Mouse (Mus musculus) 3134 (cell line): ENCODE data around the gene Gnao1.

ENCODE experiments used
- DNase-seq: peaks from one replicate; pipeline ENCODE4 v3.0.0-alpha.2; 2011; ENCODE audit warnings: low spot score; ENCODE audit not compliant: insufficient read length; ENCODE audit errors: extremely low read depth

Gnao1 gene

DNA sequence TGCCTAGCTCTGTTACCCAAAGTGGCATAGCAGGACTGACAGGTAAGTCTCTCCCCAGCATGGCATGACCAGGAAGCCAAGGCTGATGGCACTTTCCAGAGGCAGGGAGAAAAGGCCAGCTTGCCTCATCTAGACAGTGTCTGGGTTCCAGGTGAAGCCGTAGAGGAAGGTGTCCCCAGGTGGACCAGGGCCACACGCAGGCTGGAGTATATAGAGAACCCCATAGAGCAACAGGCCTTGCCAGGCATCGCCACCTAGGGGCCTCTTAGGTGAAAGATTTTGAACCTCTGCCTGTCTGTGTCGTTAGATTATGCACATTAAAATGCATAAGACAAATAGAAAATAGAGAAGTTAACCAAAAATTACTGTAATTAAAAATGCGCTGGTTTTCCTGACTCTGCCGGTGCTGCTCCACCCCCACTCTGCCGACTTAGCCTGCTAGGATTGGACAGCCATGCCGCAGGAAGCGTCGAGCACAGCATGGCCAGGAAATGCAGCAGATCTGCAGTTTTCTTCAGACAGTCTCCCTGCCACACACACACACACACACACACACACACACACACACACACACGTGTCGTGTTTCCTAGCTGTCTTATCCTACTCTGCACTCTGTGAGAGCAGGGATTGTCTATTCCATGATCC, 34.2 kb downstream of the Gnao1 start:
- DNase-seq = no peak

DNA sequence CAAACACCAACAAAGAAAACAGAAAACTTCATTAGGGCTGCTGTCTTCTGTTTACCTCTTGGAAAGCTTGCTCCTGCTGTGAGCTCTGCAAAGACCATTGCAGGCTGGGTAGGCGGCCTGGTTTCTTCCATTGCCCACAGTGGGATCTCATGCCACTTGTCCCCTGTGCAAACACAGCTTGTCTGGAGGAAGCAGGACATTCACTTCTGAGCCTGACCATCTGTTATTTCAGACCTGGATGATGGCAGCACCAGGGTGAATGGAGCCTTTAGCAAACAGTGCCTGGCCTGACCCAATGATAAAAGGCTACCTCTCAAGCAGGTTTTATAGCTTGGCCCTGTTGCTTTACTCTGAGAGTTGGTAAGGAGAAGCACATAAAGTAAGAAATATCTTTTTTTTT, 35.4 kb downstream of the Gnao1 start:
- DNase-seq = no peak

GRCm38 (mm10) chr8:93852087-93852645, 42.4 kb downstream of the Gnao1 start:
- peak; percentile 65 for DNase-seq

DNA sequence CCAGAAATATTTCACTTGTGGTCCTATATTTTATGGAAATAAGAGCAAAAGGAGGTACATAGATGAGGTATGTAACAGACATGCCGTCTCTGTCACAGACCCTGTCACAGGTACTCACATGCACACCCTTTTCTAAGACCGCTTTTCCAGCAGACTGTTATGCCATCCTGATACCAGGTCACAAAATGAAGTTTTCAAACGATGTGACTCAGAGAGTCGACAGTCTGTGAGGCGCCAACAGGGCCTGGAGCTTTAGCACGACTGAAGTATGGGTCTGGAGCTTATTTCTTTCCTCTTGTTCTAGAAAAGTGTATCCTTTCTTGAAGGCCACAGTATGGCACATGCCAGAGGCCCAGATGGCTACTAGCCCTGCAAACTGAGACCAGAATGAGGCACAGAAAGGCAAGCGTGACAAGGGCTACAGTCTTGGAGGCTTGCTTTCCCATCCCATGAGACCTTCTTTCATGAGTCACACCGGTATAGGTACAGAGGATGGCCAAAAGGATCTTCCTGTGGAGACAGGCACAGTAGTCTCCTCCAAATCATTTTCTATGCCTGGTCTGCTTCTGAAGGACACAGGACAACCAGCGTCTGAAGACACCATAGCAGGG, 43.2 kb downstream of the Gnao1 start:
- peak; percentile 44 for DNase-seq

- DNase-seq = peak; percentile 49
These were observed 44.9 kb downstream of the Gnao1 start for GRCm38 (mm10) chr8:93854676-93855075.

DNA sequence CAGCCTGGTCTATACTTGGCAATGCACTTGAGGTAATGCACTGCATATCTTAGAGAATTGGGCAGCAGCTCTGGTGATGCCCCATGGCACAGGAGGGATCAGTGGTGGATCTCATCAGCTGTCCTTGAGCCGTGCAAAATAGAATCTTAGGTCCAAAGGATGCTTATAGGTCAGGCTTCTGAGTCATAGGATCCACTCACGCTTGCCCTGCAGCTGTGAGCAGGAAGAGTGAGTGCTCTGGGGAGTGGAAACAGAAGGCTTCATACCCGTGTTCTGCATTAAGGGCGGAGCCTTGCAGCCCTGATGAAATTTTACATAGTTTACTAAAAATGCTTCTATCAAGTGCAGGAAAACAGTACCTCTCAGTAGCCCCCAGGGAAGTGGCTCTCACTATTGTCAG, 45.5 kb downstream of the Gnao1 start:
- peak; percentile 49 for DNase-seq

GRCm38 (mm10) chr8:93857144-93857543, 47.4 kb downstream of the Gnao1 start:
- DNase-seq = no peak

DNA sequence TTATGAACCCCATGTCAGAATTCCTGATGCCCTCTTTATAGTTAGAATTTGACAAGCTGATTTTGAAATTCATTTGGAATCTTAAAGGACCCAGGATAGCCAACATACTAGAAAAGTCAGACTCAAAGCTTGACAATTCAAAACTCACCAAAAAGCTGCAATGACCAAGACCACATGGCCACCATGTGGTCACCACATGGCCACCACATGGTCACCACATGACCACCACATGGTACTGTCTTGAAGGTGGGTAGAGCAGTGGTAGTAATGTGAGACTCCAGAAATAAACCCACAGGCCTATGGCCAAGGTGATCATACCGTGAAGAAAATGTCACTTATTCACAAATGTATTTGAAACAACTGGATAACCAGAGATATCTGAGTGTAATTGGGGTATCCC, 48.5 kb downstream of the Gnao1 start:
- no peak for DNase-seq

GRCm38 (mm10) chr8:93860020-93860419, 50.3 kb downstream of the Gnao1 start:
- DNase-seq = no peak

DNA sequence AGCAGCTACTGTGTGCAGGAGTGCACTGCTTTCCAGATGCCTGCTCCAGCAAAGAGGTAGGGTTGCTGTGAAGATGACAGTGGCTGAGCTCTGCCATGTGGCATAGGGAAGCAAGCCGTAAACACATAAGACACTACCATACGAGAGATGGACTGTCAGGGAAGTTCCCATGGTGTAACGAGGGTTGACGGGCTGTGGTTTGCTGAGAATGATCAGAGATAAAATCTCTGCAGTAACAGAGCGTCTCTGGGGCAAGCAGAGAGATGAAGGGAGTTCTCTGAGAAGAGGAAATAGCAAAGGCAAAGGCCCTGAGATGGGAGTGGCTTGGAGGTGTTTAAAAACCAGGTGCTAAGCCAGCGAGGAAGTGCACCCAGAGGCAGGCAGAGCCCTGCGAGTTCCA, 54.3 kb downstream of the Gnao1 start:
- no peak for DNase-seq

DNA sequence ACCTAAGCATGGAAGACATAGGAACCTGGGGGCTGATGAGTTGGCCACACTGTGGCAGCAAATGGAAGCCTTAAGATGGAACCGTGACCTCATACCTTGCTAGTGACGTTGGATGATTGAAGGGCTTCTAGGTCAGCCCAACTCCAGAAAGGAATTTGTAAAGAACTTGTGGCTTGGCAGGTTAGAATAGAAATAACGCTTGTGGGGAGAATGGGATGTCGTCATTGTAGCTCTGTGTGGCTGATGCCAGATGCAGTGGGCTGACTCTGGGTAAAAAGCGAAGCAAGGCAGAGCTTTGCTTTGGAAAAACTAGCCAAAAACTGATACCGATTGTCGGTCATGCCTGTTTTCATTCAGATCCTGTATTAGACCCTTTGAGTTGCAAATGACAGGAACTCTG, 56.5 kb downstream of the Gnao1 start:
- peak; percentile 29 for DNase-seq

GRCm38 (mm10) chr8:93868486-93869221, 58.9 kb downstream of the Gnao1 start:
- DNase-seq = no peak

DNA sequence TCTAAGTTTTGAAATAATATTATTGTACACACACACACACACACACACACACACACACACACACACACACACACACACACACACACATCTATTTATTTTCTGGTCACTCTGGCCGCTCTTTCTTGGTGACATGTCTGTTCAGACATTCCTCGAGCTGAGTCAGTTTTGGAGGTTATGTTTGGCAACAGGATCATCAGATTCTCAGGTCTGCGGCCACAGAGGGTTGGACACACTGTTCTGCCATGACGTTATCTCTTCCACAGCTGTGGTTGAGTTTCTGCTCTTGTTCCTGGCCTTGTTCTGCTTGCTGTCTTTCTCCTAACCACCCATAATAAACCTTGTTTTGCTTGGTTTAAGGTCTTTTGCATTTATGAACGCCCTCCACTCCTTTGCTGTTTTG, 61.5 kb downstream of the Gnao1 start:
- peak; percentile 74 for DNase-seq

GRCm38 (mm10) chr8:93878396-93878795, 68.6 kb downstream of the Gnao1 start:
- no peak for DNase-seq

DNA sequence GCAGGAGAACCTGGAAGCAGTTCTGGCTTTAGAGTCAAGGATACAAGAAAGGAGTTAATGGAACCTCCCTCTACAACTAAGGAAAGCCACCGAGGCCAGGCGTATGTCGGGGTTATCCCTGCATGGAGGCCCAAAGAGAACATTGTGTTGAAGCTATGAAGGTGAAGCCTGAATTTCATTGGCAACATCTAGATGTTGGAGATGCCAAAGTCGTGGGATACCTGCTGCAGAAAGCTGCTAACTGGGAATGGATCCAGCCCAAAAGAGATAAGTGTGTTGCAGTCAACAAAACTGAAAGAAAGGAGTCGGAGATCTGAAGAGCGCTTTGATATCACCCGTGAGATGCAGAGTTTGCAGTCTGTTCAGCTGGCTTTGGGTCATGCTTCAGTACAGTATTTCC, 70.2 kb downstream of the Gnao1 start:
- no peak for DNase-seq

DNA sequence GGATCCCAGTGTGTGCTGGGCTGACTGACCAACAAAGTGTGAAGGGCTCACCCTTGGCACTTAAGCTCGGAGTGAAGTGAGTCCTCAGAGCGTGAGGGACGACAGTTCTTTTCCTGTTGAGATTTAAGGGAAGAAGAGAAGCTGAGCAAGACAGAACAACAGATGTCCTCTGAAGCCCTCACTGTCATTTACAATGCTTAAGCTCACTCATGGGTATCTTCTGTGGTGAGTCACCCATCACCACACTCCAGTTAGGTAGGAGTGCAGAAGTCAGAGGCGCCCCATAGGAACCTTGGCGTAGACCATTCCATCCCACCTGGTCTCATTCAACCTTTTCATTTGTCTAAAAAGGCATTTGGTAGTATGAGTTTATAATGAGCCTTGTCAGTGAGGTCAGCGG, 71.6 kb downstream of the Gnao1 start:
- no peak for DNase-seq

DNA sequence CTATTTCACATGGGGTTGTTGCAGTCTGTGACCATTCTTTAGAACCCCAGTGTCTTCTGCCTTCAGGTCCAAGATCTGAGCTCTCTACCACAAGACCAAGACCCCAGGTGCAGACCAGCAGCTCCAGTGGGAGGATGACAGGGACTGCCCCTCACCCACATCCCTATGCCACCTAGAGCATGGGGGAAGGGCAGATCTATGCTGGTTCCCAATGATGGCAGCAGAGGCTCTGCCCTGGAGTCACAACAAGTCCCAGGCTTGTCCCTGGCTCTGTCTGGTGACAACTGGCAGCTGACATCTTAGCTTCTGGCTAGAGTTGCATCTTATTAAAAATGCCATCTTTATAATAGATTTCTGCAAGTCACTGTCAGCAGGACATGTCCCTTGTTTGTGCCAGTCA, 73.5 kb downstream of the Gnao1 start:
- DNase-seq = no peak

GRCm38 (mm10) chr8:93883771-93884170, 74.0 kb downstream of the Gnao1 start:
- no peak for DNase-seq

GRCm38 (mm10) chr8:93884316-93884715, 74.5 kb downstream of the Gnao1 start:
- DNase-seq = no peak

GRCm38 (mm10) chr8:93886181-93886580, 76.4 kb downstream of the Gnao1 start:
- no peak for DNase-seq

- no peak for DNase-seq
These were observed 78.4 kb downstream of the Gnao1 start for GRCm38 (mm10) chr8:93888150-93888676.
